Mouse (Mus musculus) c-Kit-positive CD71-positive TER-119-negative erythroid progenitor cells, embryonic 14.5 days (primary cell): Measurements from ENCODE around the gene Sp1.

Source experiments
- DNase-seq: peaks from one replicate; pipeline ENCODE4 v3.0.0-alpha.2; 2013; ENCODE audit warnings: low read depth

Sp1 gene

DNA sequence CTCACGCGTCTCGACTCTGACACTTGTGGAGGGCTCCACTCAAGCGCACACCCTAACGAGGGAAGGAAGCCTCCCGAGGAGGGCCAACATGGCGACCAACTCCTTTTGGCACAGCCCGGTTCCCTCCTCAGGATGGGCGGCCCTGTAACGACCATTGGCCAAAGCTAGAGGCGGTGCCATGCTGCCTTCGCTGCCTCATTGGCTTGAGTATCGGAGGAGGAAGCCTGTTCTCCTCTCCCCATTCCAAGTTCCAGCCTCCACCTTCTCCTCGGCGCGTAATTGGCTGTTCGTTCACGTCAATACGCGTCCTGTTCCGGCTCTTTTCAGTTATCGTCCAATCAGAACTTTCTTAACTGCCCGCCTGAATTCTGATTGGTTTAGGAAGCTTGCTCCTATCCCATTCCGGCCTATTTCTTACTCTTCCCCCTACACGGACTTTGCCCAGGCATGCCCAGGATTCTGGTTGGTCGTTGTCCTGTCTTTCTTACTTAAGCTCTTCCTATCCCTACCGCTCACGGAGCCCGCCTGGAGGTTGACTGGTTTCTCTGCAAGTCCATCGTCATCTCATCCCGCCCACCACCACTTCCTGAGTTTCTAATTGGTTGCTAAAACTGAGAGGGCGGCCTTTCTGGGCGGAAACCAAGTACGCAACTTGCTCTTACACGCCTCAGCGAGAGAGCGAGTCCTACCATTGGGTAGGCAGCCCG is at the start of gene Sp1:
TSS of gene Sp1 (plus strand) at position 655 of the 707 bp plus-strand sequence.
- DNase-seq = peak; percentile 100

DNA sequence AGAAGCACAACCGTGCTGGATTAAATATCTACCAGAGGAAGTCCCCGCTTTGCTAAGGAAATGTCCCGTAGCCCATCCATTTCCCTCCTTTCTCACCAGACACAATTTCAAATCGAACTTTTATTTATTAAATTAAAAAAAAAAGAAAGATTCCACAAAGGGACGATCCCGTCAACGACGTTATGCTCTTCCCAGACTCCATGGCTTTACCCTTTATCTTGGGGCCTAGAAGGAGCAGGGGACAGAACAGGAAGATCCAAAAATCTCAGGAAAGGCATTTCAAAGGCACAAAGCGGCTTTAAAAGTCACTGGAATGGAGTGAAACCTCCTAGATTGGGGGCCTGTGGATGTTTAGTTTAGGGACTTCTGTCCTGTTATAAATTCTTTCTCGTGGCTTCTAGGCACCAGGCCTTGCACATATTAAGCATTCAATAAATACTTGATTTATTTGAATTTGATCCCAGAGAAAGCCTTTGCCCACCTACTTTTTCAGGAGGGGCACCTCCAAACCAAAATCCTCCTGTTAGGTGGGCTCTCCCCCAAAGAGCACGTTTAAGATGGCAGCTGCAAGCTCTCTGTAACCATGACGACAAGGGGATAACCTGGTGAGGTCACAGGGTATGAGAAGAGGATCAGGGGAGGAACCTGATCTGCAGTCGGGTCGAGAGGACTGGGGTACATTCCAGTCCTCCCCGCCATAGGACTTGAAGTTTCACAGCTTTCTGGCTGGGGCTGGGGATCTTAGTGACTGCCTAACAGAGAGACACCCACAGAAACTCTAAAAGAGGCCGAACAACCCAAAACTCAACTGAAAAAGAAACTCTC is 49.2 kb upstream of the Sp1 start:
- no peak for DNase-seq

DNA sequence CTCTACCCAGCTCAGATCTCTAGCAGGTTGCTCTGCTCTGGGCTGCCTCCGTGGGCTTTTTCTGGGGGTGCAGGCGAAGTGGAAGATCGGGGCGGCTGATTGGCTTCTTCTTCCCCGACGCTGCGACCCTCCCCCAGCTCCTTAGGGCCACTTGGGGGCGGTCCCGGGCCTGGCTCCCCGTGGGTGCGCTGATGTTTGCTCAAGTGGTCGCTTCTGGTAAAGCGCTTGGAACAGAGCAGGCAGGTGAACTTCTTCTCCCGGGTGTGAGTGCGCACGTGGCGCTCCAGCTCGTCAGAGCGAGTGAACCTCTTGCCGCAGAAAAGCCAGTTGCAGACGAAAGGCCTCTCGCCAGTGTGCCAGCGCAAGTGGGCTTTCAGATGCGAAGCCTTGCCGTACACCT is 47.8 kb upstream of the Sp1 start:
- DNase-seq = no peak

DNA sequence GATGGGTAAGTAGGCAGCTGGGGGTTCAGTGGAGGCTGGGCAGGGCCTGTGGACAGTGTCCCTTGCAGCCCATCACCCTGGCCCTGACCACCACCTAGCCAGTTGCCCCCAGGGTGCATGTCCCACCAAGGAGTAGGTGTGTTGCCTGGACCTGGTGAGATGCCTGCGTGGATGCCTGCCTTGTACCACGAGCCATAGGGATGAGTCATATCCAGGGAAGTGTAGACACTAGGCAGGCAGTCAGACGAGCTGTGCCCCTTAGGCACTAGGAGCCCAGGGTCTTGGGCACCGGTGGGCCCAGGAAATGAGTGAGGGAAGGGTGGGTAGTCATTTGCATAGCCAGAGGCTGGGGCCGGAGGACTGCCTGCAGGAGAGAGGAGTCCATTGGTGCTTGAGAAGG is 47.1 kb upstream of the Sp1 start:
- no peak for DNase-seq

DNA sequence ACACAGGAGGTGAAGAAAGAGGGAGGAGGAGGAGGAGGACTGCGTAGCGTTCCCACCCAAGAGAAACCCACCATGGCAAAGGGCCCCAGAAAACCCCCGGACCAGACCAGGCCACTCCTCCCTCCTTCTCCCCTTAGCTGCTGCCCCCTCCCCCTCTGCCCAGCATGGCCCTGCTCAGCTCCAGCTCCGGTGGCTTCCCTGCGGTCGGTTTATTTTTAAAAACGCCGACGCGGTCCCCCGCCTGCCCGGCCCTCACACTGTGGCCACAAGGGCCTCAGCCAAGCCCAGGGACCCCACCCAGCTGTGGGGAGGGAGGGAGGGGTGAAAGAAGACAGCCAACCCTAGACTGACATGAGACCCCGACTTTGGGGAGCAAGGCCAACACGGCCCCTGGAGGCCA is 43.3 kb upstream of the Sp1 start:
- no peak for DNase-seq

GRCm38 (mm10) chr15:102364678-102365077 is 41.3 kb upstream of the Sp1 start:
- no peak for DNase-seq

- DNase-seq = no peak
Measured at GRCm38 (mm10) chr15:102366238-102366637, 39.7 kb upstream of the Sp1 start.

GRCm38 (mm10) chr15:102366733-102367344 is 39.1 kb upstream of the Sp1 start, which contains the start of gene Sp7:
Gene Sp7 (minus strand): TSS chr15:102367182.
- DNase-seq = no peak

DNA sequence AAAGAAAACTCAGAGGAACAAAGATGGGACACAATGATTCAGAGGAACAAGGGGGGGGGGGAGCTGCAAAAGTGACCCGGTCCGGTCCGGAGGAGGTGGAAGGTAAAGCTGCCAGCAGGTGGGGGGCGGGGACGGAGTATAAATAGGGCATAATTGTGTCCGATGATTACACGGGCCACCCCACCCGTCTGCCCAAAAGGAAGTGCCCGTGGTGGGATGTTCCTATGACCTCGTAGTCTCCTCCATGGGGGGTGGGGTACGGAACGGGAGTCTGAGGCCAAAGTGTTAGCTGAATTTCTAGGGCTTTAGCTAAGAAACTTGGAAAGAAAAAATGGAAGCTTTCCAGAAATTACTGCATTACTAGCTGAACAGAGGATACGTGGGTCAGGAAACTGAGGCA is 36.0 kb upstream of the Sp1 start:
- DNase-seq = no peak

- no peak for DNase-seq
Measured at GRCm38 (mm10) chr15:102370727-102371126, 35.2 kb upstream of the Sp1 start.

DNA sequence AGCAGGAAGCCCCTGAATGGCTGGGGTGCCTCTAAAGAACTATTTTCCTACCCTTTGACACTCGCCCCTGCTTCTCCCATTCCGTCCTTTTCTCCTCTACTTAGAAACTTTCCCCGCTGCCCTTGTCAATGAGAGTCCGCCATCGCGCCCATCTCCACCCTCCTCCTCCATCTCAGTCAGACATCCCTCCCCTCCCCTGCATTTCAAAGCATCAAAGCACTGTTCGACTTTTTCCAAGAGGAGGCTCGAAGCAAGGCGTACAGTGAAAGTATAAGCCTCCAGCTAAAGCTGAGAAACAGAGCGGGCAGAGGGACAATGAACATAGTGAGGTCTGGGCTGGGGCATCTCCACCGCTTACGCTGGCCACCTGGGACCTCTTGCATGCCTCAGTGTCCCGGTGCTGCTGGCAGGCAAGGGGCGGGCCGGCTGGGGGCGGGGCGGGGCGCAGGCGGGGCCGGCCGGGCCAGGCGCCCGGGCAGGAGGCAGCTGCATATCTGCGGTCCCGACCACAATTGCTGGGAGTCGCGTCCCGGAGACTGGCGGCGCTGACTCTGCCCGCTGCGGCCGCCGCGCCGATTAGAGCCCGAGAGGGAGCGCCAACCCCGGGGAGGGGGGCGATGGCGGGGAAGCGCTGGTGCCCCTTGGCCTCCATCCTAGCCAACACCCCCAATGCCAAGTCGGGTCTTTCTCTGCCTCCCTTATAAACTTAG is 29.3 kb upstream of the Sp1 start:
- no peak for DNase-seq

DNA sequence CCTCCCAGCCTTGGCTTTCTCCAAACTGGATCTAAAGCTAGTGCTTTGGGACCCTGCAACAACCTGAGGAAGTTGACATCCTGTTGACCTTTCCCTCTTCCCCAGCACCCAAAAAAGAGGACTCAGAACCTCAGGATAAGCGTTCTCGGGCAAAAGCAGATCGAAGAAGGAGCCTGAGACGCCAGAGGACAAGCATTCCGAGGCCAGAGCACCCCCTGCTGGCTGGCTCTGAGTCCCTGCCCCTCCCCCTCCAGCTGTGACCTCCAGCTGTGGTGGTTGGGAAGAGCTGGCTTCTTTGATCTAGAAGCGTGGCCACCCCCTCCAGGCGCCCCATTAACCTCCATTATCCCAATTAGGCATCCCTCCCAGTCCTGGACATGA is 28.8 kb upstream of the Sp1 start:
- DNase-seq = peak; percentile 81

DNA sequence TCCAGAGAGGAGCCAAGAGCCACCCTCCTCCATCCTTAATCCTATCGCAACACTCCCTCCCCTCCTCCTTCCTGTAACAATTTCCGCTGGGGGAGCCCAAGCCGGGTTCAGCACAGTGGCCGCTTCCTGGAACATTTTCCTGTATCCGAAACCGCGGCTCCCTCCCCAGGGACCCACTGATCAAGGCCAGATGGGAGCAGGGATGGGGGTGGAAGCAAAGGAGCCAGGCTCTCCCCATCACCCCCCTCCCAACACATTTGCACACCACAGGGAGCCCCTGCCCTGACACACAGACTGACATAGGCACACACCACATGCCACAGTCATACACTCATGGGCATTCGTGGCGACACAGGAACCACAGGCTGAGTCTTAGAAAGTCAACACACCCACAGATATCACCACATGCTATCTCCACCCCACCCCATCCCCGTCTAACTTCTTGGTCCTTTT is 28.1 kb upstream of the Sp1 start:
- DNase-seq = no peak

GRCm38 (mm10) chr15:102381575-102381974 is 24.4 kb upstream of the Sp1 start:
- DNase-seq = no peak

GRCm38 (mm10) chr15:102383671-102384070 is 22.3 kb upstream of the Sp1 start:
- no peak for DNase-seq

GRCm38 (mm10) chr15:102386640-102387039 is 19.3 kb upstream of the Sp1 start:
- DNase-seq = no peak

DNA sequence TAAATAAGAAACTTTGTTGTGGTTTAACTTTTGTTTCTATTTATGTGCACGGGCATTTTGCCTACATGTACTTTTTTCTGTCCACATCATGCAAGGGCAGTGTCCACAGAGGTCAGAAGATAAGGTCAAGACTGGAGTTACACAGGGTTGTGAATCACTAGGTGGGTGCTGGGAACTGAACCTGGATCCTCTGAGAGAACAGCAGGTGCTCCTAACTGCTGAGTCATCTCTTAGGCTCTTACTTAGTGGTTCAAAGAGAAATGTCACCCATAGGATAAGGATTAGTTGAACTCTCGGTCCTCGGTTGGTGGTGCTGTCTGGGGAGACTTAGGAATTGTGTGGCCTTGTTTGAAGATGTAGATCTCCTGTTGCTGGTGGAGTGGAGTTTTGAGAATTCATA is 17.0 kb upstream of the Sp1 start:
- DNase-seq = no peak

DNA sequence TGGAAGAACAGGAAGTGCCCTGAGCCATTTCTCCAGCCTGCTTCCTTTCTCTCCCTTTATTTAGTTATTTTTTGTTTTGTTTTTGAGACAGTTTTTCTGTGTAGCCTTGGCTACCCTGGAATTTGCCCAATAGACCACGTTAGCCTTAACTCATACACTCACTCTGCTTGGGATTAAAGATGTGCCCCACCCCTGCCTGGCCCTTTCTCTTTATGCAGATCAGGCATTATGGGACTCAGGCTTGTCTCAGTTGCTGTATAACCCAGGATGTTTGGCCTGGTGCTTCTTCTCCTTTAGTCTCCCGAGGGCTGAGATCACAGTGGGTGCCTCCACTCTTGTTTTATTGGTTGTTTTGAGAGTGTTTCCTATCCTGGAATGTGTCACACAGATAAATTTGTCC is 13.4 kb upstream of the Sp1 start:
- DNase-seq = no peak

DNA sequence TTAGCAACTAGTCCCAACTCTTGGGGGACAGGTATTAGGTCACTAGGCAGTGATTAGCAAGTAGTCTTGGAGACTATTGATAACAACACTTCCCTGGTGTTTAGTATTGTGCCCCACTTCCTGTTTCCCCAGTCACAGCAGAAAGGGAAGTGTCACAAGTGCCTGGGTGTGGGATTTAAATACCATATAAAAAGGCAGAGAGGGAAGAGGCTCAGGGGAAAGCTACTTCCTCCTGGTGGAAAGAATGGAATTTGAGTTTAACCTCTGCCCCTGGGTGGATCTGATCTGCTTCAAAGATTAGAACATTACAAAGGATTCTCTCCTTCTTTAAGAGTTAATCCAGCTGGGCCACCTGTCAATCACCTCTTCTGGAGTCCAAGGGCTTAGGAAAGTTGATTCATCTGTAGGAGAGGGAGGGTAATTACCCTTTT is 12.3 kb upstream of the Sp1 start:
- no peak for DNase-seq

DNA sequence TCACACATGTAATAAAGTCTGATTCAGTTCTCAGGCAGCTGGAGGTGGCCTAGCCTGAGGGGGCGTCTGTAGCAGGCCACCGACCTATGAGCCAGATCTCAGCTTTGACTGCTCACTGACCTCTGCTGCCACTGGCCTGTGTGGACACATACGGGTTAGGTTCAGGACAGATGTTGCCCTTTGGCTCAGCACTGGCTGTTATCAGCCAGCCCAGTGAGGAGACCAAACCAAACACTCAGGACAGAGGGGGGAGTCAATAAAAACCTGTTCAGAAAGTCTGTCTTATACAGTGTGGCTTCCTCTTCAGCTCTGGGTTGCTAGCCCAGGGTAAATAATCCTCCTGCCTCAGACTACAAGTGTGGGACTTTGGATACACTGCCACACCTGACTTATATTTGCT is 10.9 kb upstream of the Sp1 start:
- no peak for DNase-seq

- no peak for DNase-seq
Measured at GRCm38 (mm10) chr15:102398629-102399028, 7.3 kb upstream of the Sp1 start.
